Mouse (Mus musculus) MEL-GATA-1-ER (cell line): ENCODE results near the gene Gm29049.
"Not testable (repeated sequence)": the region's sequence is repeated elsewhere in the genome, so short reads cannot be mapped to it uniquely, and the experiment has no call there.

ENCODE experiments used
- DNase-seq: peaks from one replicate; pipeline ENCODE4 v3.0.0-alpha.2; 2012; ENCODE audit warnings: low read depth; ENCODE audit errors: extremely low read depth

Gene Gm29049

GRCm38 (mm10) chrY:7997068-7997467 is at the start of gene Gm29049:
TSS of gene Gm29049 (minus strand) at chrY:7997168.
- not testable (repeated sequence) for DNase-seq
